Mouse (Mus musculus) cerebellum, adult 2 months (tissue): ENCODE measurements around the gene Plg.

Experiments used
- CTCF ChIP-seq: fragments of 200-500 bp; IDR thresholded peaks from 2 replicates; pipeline ENCODE4 v1.5.1; 2011; ENCODE audit warnings: low read depth, mild to moderate bottlenecking, control low read depth, low read length, moderate library complexity, borderline replicate concordance; ENCODE audit not compliant: insufficient read depth
- POLR2A ChIP-seq: fragments of 200-500 bp; IDR thresholded peaks from 2 replicates; pipeline ENCODE4 v1.6.1; 2011; ENCODE audit warnings: low read length, control low read depth, borderline replicate concordance; ENCODE audit not compliant: insufficient read depth

- no peak for TF ChIP-seq POLR2A
- TF ChIP-seq CTCF = no peak
Observed at GRCm38 (mm10) chr17:12371310-12371925, 7.0 kb upstream of the Plg start.
